Mouse (Mus musculus) adrenal gland, postnatal 10 days (tissue): Measurements from ENCODE around the gene Fbxw8. TPM values are rescaled to one million over a fixed set of nuclear protein-coding genes. Genes with fewer than 3 reads are reported as not detected.

Source experiments
- DNase-seq: peaks from one replicate; pipeline ENCODE4 v3.0.0; 2021; ENCODE audit warnings: mixed read lengths
- total RNA-seq, 2 experiments: library from RNA; stranded (reverse); gene quantifications; 2 replicates each; pipeline ENCODE4 v1.2.3; 2021

Gene Fbxw8
- total RNA-seq, 2 experiments from 2014 or later, result 51.8 to 53.4 TPM

GRCm38 (mm10) chr5:118156976-118157375 is 1.7 kb upstream of the Fbxw8 start:
- no peak for DNase-seq

- DNase-seq, result no peak
Measured at GRCm38 (mm10) chr5:118155565-118155947, 292 bp upstream of the Fbxw8 start.

- no peak for DNase-seq
Measured at GRCm38 (mm10) chr5:118149711-118150110, 5.6 kb downstream of the Fbxw8 start.

GRCm38 (mm10) chr5:118147264-118147663 is 8.0 kb downstream of the Fbxw8 start:
- DNase-seq, result no peak

- DNase-seq, result no peak
Measured at GRCm38 (mm10) chr5:118145999-118146679, 9.1 kb downstream of the Fbxw8 start.

GRCm38 (mm10) chr5:118145458-118145857 is 9.8 kb downstream of the Fbxw8 start:
- DNase-seq, result no peak

- no peak for DNase-seq
Measured at GRCm38 (mm10) chr5:118144770-118145169, 10.5 kb downstream of the Fbxw8 start.

- no peak for DNase-seq
Measured at GRCm38 (mm10) chr5:118144327-118144726, 10.9 kb downstream of the Fbxw8 start.

- DNase-seq, result peak; percentile 25
Measured at GRCm38 (mm10) chr5:118143211-118144026, 11.8 kb downstream of the Fbxw8 start.

- no peak for DNase-seq
Measured at GRCm38 (mm10) chr5:118142471-118142870, 12.8 kb downstream of the Fbxw8 start.

GRCm38 (mm10) chr5:118139630-118140029 is 15.6 kb downstream of the Fbxw8 start:
- peak; percentile 24 for DNase-seq

- DNase-seq, result no peak
Measured at GRCm38 (mm10) chr5:118136391-118136790, 18.9 kb downstream of the Fbxw8 start.

GRCm38 (mm10) chr5:118128651-118129050 is 26.6 kb downstream of the Fbxw8 start:
- no peak for DNase-seq

GRCm38 (mm10) chr5:118128208-118128607 is 27.1 kb downstream of the Fbxw8 start:
- DNase-seq, result no peak

- DNase-seq, result no peak
Measured at GRCm38 (mm10) chr5:118126671-118127070, 28.6 kb downstream of the Fbxw8 start.

- no peak for DNase-seq
Measured at GRCm38 (mm10) chr5:118123096-118123495, 32.2 kb downstream of the Fbxw8 start.

- DNase-seq, result no peak
Measured at GRCm38 (mm10) chr5:118121928-118122327, 33.3 kb downstream of the Fbxw8 start.

GRCm38 (mm10) chr5:118120670-118121069 is 34.6 kb downstream of the Fbxw8 start:
- DNase-seq, result no peak

GRCm38 (mm10) chr5:118118922-118119321 is 36.3 kb downstream of the Fbxw8 start:
- DNase-seq, result no peak

GRCm38 (mm10) chr5:118118351-118118750 is 36.9 kb downstream of the Fbxw8 start:
- no peak for DNase-seq

GRCm38 (mm10) chr5:118113617-118114016 is 41.6 kb downstream of the Fbxw8 start:
- DNase-seq, result no peak

- no peak for DNase-seq
Measured at GRCm38 (mm10) chr5:118113043-118113442, 42.2 kb downstream of the Fbxw8 start.

- no peak for DNase-seq
Measured at GRCm38 (mm10) chr5:118108794-118109440, 46.3 kb downstream of the Fbxw8 start.
